Mouse (Mus musculus) embryo, embryonic 9.5 days (tissue): ENCODE data around the gene Tirap.

ENCODE experiments used
- DNase-seq: peaks from one replicate; pipeline ENCODE4 v3.0.0-alpha.2; 2017; ENCODE audit errors: extremely low spot score

Tirap gene

GRCm38 (mm10) chr9:35192983-35193542 lies 7.0 kb downstream of the Tirap start:
- DNase-seq = no peak

GRCm38 (mm10) chr9:35188700-35189099 lies 11.4 kb downstream of the Tirap start:
- DNase-seq = no peak

DNA sequence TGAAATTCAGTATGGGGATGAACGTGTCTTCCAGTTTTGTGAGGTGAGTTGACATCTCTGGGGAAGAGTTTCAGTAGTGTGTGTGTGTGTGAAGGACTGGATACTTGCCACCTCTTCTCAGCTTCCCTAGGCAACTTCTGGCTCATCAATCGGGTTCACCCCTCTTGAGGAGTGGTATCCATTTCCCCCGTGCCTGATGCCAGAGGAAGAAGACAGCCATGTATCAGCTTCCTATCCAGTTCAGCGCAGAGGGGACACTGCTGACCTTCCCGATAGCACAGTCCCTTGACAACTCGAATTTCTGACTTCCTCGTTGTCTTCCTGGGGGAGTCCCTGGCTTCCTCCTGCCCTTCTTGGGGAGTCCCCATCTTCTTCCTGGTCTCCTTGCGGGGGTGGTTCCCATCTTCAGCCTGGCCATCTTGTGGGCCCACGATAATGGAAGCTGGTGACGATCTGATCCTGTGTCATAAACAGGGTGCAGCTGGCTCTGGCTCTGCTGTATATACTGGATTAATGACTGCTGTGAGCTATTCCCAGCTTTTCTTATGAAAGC lies 12.7 kb downstream of the Tirap start:
- no peak for DNase-seq

- DNase-seq = no peak
Observed at GRCm38 (mm10) chr9:35186430-35186829, 13.7 kb downstream of the Tirap start.

DNA sequence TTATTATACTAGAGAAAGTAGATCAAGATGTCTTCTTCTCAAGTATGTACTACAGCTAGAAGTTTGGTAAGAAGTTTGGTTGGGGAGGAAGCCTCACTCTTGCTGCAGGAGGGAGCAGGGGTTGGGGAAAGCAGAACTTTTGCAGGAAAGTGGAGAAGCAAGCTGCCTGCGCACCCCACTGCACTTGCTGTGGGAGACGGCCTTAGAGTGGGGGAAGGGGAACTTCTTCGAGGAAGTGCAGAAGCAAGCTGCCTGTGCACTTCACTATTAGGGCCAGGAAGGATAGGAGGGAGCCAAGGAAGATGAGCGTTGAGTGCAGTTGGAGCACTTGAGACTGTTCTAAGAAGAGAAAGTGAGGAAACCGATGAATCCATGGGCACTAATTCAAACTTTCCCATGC lies 16.7 kb downstream of the Tirap start:
- DNase-seq = no peak

- DNase-seq = no peak
Observed at GRCm38 (mm10) chr9:35182832-35183231, 17.3 kb downstream of the Tirap start.

DNA sequence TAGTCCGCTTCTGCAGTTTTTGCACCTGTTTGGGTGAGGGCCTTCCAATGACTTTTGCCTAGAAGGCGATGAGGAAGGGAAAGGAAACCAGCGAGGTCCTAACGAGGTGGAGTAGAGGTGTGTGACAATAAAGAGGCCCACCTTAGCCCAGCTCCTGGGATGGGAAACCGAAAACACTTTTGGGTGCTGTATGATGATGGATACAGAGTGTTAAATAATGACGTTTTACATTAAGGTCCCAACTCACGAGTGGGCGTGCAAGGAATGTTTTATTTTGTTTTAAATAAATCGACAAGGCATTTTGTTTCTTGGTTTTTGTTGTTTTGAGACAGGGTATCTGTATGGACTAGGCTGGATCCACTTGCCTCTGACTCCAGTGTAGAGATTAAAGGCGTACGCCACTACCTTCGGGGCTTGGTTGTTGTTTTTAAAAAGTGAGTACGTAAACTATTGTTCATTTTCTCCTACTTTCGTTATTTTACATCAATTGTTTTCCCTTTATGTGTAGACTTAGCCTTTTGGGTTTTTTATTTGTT lies 23.9 kb downstream of the Tirap start:
- DNase-seq = no peak

- peak; percentile 92 for DNase-seq
Observed at GRCm38 (mm10) chr9:35175251-35176123, 24.6 kb downstream of the Tirap start, which contains the start of gene Dcps. Gene Dcps, minus strand, starts transcription at chr9:35176061.

GRCm38 (mm10) chr9:35173331-35173730 lies 26.8 kb downstream of the Tirap start:
- DNase-seq = no peak

DNA sequence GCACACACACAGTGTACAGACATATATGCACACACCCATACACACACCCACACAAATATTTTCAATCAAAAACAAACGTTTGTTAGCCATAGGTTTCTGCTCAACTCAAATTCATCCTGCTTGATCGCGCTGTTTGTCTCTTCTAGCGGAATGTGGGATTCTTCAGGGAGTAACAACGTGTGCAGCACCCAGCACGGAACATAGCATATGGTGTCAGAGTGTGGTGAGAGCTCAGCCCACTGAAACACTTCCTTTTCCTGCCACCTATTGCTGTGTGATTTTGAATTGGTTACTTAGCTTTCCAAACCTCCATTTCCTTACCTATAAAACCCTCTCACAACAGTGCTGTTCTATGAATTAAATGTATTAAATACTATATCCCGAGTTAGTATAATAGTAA lies 30.0 kb downstream of the Tirap start:
- DNase-seq = no peak

- DNase-seq = no peak
Observed at GRCm38 (mm10) chr9:35166798-35167635, 33.1 kb downstream of the Tirap start.

- peak; percentile 40 for DNase-seq
Observed at GRCm38 (mm10) chr9:35166144-35166797, 33.8 kb downstream of the Tirap start.

DNA sequence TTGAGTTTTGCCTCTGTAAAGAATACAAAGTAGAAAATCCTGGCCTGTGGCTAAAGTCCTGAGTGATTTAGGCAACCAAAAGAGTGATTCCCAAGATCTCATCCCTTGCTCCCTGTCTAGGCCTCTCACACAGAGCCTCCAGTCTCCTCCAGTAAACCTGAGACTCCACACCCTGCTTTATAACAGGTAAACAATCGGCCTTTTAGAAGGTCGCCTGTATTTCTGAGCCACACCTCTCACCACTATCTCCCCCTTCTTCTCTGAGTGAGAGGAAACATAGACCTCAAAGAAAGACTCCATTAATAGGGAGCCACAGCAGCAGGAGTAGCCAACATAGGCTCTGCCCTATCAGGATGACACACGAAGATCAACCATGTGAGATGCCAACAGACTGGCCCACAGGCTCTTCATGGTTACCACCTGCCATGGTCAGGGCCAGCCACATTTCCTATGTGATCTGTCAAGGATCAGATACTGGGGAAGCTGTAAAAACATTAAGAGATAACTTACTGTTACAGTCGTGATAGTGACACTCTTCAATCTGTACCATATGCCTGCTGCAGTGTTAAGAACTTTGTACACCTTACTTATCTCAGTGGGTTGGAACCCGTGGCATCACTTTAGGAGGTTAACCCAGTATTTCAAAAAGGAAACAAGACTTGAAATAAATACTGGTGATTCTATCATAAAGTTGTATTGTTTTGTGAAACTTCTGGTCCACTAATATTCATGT lies 35.8 kb downstream of the Tirap start:
- DNase-seq = no peak

- no peak for DNase-seq
Observed at GRCm38 (mm10) chr9:35163011-35163690, 36.9 kb downstream of the Tirap start.

- no peak for DNase-seq
Observed at GRCm38 (mm10) chr9:35161721-35162120, 38.4 kb downstream of the Tirap start.

DNA sequence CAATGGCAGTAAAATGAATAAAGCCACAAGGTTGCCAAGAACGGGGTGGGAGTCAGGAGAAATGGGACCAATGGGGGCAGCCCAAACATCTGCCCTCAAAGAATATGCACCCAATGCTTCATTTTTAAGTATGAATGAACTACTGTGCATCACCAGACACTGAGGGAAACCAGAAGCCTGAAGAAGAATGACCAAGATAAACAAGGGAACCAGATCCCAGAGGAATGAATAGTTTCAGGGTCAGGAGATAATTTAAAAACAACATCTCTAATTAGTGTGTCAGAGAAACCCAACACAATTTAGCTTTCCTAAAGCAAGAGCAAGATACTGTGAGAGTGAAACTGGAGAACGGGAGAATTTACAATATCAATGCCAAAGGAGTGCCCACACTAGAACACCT lies 39.4 kb downstream of the Tirap start:
- no peak for DNase-seq

- DNase-seq = no peak
Observed at GRCm38 (mm10) chr9:35158477-35158876, 41.6 kb downstream of the Tirap start.

GRCm38 (mm10) chr9:35156862-35157261 lies 43.2 kb downstream of the Tirap start:
- no peak for DNase-seq

- no peak for DNase-seq
Observed at GRCm38 (mm10) chr9:35156002-35156710, 43.9 kb downstream of the Tirap start.
